Mouse (Mus musculus) forebrain, embryonic 14.5 days (tissue): ENCODE measurements at regions not wholly inside any gene's neighbourhood (a gene's known extent, or its start where the extent isn't known, plus 50 kb on each side); places are given as distances from the start of the nearest gene placed in this dataset.
A peak's percentile ranks its signal among the peaks of the same experiment; 100 is the strongest.

Experiments used
- ATAC-seq: fragments of 200-750 bp; cut with Nextera tagmentation; 2 replicates; pipeline ENCODE4 v1.8.0; 2017; ENCODE audit warnings: mild to moderate bottlenecking, moderate library complexity
- DNase-seq: peaks from one replicate; pipeline ENCODE4 v3.0.0-alpha.2; 2015; ENCODE audit warnings: low spot score
- H3K27ac ChIP-seq: fragments of 300-500 bp; sonication (generic); 2 replicates; pipeline ENCODE4 v1.5.1; 2014; ENCODE audit warnings: low read depth, mild to moderate bottlenecking, control low read depth, low read length, moderate library complexity
- H3K27me3 ChIP-seq: fragments of 300-500 bp; sonication (generic); replicated peaks from 2 replicates; pipeline ENCODE4 v1.6.1; 2014; ENCODE audit warnings: low read length, control low read depth, mixed read lengths; ENCODE audit not compliant: control insufficient read depth, insufficient read depth
- H3K36me3 ChIP-seq: fragments of 300-500 bp; sonication (generic); 2 replicates; pipeline ENCODE4 v1.6.1; 2014; ENCODE audit warnings: low read length, control low read depth; ENCODE audit not compliant: control insufficient read depth, insufficient read depth
- H3K4me1 ChIP-seq: fragments of 300-500 bp; sonication (generic); 2 replicates; pipeline ENCODE4 v1.6.1; 2014; ENCODE audit warnings: antibody characterized with exemption, low read length, control low read depth; ENCODE audit not compliant: control insufficient read depth, insufficient read depth
- H3K4me2 ChIP-seq: fragments of 300-500 bp; sonication (generic); 2 replicates; pipeline ENCODE4 v1.6.1; 2014; ENCODE audit warnings: mild to moderate bottlenecking, control low read depth, low read length
- H3K4me3 ChIP-seq: fragments of 300-500 bp; sonication (generic); 2 replicates; pipeline ENCODE4 v1.5.1; 2014; ENCODE audit warnings: low read depth, low read length, control low read depth
- H3K9ac ChIP-seq: fragments of 300-500 bp; sonication (generic); 2 replicates; pipeline ENCODE4 v1.6.1; 2014; ENCODE audit warnings: mild to moderate bottlenecking, low read length, control low read depth, moderate library complexity
- H3K9me3 ChIP-seq: fragments of 300-500 bp; sonication (generic); replicated peaks from 2 replicates; pipeline ENCODE4 v1.6.1; 2016; ENCODE audit warnings: low read length, control low read depth, mixed read lengths; ENCODE audit not compliant: control insufficient read depth
- WGBS: fragments of 180-500 bp; shearing (Covaris S2); extraction: QIAGEN DNeasy Blood & Tissue Kit; methylation state at CpG from one replicate; pipeline ENCODE4 v1.1.7; 2014; 5-methylcytosine and 5-hydroxymethylcytosine counted together

DNA sequence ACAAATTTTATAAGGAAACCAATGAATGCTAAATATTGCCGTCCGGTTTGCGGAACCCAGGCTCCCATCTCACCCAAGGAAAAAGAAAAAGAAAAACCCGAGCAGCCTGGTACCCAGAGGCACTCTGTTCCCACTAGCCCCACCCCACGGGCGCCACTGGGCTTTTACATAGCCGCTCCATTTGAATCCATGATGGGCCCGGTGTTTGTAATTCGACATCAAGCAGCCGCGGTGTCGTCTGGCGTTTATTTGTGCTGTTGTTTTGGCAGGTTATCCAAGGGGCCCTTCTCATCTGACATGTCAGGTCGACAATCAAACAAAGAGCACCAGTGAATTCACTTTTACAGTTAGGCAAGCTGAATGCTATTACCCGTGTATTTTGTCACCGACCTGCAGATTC lies 68.8 kb upstream of the Mgmt start:
- Histone ChIP-seq H3K9ac (no peak overlapping the region), H3K27ac (no peak overlapping the region), H3K4me3 (peak overlapping the region; percentile 16; the same call in 1 of the 2 replicates), H3K36me3 (no peaks in the 10 kb centered on the region), H3K27me3 (peaks cover 7% of the 10 kb centered on the region; the same call in 1 of the 2 replicates), H3K4me1 (peaks cover 9% of the 10 kb centered on the region), H3K9me3 (no peaks in the 10 kb centered on the region), H3K4me2 (peak overlapping the region; percentile 45)
- WGBS, result 10% methylated on average over 16 of the region's 16 CpGs
- DNase-seq (peak; percentile 62), ATAC-seq (peak; percentile 32; the same call in 1 of the 2 replicates)

DNA sequence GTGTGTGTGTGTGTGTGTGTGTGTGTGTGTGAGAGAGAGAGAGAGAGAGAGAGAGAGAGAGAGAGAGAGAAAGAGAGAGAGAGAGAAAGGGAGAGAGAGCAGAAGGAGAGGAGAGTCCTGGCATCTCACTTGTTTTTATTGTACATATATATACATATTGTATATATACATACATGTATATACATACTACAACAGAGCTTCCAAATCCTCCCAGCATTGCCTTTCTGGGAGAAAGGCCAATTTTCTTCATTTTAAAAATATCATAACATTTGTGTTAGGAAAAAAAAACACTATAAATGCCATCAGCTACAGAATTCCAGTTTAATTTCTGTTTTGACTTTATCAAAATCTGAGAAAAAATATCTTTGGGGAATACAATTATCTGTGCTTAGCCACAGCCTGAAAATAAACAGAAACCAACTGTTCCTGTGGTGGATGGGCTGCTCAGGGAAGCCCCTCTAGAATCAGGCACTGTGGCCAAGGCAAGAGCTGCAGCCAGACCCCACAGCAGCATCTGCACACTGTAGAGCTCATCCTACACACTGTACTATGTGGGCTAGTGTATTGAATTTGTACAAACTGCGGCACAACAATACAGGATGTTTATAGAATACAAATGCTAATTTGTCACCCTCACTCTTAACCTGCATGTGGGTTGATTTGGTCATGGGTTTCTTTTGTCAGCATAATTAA lies 64.6 kb upstream of the Mgmt start:
- no peak overlapping the region for H3K9ac ChIP-seq
- H3K9me3 ChIP-seq, result no peaks in the 10 kb centered on the region
- H3K4me1 ChIP-seq, result peaks cover 6% of the 10 kb centered on the region
- H3K4me2 ChIP-seq, result no peak overlapping the region
- peaks cover 4% of the 10 kb centered on the region; the same call in 1 of the 2 replicates for H3K27me3 ChIP-seq
- no peak for ATAC-seq
- no peak overlapping the region for H3K4me3 ChIP-seq
- 57% methylated on average over 1 of the region's 1 CpGs for WGBS
- H3K36me3 ChIP-seq, result no peaks in the 10 kb centered on the region
- no peak overlapping the region for H3K27ac ChIP-seq
- DNase-seq, result peak; percentile 63

DNA sequence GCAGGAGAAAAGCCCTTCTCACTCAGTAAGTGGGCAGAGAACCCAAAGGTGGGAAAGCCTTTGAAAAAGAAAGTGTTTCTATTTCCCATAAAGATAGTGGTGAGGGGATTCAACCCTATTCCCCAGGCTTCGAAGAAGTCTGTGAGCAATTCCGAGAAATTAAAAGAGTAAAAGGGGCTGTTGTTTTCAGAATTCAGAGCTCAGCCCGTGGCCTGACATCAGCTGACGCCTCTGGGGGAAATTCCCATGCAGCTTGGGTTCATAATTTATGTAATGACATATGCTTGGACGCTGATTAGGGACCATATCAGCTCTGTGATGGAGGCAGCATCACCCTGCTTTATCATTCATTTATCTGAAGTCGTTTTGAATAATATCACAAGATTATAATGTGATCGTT lies 62.0 kb upstream of the Mgmt start:
- Histone ChIP-seq H3K27ac (no peak overlapping the region), H3K27me3 (peaks cover 4% of the 10 kb centered on the region; the same call in 1 of the 2 replicates), H3K4me3 (no peak overlapping the region), H3K4me2 (no peak overlapping the region), H3K36me3 (no peaks in the 10 kb centered on the region), H3K9me3 (no peaks in the 10 kb centered on the region), H3K9ac (no peak overlapping the region), H3K4me1 (no peaks in the 10 kb centered on the region)
- WGBS, result 74% methylated on average over 7 of the region's 7 CpGs
- no peak for DNase-seq
- no peak for ATAC-seq

DNA sequence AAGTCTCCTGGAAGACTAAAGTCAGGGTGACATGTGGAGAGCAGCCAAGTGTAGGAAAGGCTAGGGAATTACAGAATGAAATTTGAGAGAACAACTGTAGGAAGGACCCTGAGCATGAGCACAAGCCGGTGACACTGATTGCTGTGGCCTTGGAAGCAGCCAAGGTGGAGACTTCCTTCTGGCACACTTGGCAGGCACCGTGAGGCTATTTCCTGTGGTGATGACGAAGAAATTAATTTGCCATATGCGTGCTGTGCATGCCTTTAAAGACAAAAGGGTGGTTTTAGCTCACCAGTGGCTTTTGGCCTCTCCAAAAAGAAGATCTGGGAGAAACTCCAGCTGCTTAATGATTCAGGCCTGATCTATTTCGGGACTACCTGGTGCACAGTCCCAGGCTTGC lies 55.4 kb upstream of the Mgmt start:
- H3K9me3 ChIP-seq, result no peaks in the 10 kb centered on the region
- H3K9ac ChIP-seq, result no peak overlapping the region
- no peaks in the 10 kb centered on the region for H3K36me3 ChIP-seq
- no peaks in the 10 kb centered on the region for H3K27me3 ChIP-seq
- H3K4me2 ChIP-seq, result no peak overlapping the region
- H3K4me1 ChIP-seq, result peaks cover 6% of the 10 kb centered on the region; the same call in 1 of the 2 replicates
- no peak for DNase-seq
- ATAC-seq, result no peak
- H3K27ac ChIP-seq, result no peak overlapping the region
- 75% methylated on average over 5 of the region's 5 CpGs for WGBS
- H3K4me3 ChIP-seq, result no peak overlapping the region

DNA sequence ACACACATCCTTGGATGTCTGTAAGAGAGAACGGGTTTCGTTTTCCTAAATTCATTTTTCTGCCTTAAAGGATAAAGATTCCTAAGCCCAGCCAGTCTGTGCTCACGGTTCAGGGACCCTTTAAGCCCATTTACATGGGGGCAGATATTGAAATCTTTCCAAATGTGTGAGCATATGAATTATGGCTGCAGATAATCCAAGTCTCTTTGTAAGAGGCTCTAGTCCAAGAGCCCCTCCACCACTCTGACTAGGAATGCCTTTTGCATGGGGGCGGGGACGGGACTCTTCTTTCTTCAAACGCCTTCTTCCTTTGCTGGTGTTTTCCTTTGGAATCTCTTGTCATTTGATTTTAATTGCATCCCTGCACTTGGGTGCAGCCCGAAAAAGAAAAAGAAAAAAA lies 54.2 kb upstream of the Mgmt start:
- 61% methylated on average over 7 of the region's 7 CpGs for WGBS
- DNase-seq (no peak), ATAC-seq (no peak)
- H3K4me3 ChIP-seq, result no peak overlapping the region
- H3K27ac ChIP-seq, result no peak overlapping the region
- H3K9ac ChIP-seq, result no peak overlapping the region
- no peak overlapping the region for H3K4me2 ChIP-seq
- peaks cover 16% of the 10 kb centered on the region for H3K4me1 ChIP-seq
- H3K27me3 ChIP-seq, result no peaks in the 10 kb centered on the region
- H3K9me3 ChIP-seq, result no peaks in the 10 kb centered on the region
- no peaks in the 10 kb centered on the region for H3K36me3 ChIP-seq

DNA sequence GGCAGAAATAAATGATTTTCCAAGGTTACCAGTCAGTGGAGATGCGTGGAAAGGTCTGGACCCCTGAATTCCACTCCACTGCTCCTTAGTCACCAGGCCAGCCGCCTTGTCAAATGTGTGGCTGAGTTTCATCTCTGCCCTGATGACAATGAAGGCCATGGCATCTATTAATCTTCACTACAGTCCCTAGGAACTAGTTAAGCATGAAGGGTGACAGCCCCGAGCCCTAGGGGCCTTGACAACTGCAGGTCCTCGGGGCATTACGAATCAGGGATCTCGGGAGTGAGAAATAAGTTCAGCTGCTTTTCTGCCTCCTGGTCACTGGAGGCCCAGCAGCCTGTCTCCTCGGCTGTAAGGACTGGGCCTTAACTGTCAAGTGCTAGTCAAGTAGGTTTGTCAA lies 51.7 kb upstream of the Mgmt start:
- DNase-seq, result no peak
- H3K4me1 ChIP-seq, result peaks cover 28% of the 10 kb centered on the region

DNA sequence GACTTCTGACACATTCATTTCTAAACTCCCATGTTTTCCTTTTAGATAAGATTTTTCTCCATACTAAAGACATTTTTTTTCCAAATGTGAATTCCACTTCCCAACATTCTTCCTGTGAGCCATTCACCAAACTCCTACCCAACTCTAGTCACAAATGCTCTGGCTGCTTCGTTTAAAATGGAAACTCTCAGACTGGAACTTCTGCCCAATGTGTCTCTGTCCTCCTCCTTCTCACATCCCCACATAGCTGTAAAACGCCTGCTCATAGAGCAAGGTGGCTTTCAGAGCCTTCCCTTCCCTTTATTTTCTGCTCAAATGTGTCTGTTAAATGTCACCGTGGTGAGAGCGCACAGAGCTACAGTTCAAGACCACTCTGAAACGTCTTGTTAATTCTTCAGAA lies 50.1 kb upstream of the Mgmt start:
- DNase-seq (no peak), ATAC-seq (0 out of 2 replicates have a peak, but pooled peaks have one; percentile 10)
- Histone ChIP-seq H3K4me3 (no peak overlapping the region), H3K4me2 (no peak overlapping the region), H3K9me3 (no peaks in the 10 kb centered on the region), H3K36me3 (no peaks in the 10 kb centered on the region), H3K4me1 (peaks cover 28% of the 10 kb centered on the region), H3K27ac (no peak overlapping the region), H3K27me3 (0 out of 2 replicates have a peak, but pooled peaks cover 5% of the 10 kb centered on the region), H3K9ac (no peak overlapping the region)
- 8% methylated on average over 5 of the region's 5 CpGs for WGBS

More for the DNA sequence above, 51.7 kb upstream of the Mgmt start:
- no peak for ATAC-seq
- no peak overlapping the region for H3K4me3 ChIP-seq
- H3K27me3 ChIP-seq, result 0 out of 2 replicates have a peak, but pooled peaks cover 5% of the 10 kb centered on the region
- no peaks in the 10 kb centered on the region for H3K36me3 ChIP-seq
- no peak overlapping the region for H3K9ac ChIP-seq
- H3K9me3 ChIP-seq, result no peaks in the 10 kb centered on the region
- no peak overlapping the region for H3K4me2 ChIP-seq
- 84% methylated on average over 7 of the region's 7 CpGs for WGBS
- H3K27ac ChIP-seq, result no peak overlapping the region
